Mouse (Mus musculus): ENCODE measurements at regions not wholly inside any gene's neighbourhood (a gene's known extent, or its start where the extent isn't known, plus 50 kb on each side); places are given as distances from the start of the nearest gene placed in this dataset.

GRCm38 (mm10) chr7:111263302-111263701, 180.5 kb upstream of the Eif4g2 start:
- Histone ChIP-seq H3K27ac (ENCODE audit: low read length) (no peak overlapping the region), H3K4me2 (ENCODE audit: low read depth, low read length) (no peak overlapping the region), H3K9me3 (replicated peaks; ENCODE audit: control insufficient read depth, low read length) (no peaks in the 10 kb centered on the region), H3K36me3 (ENCODE audit: control insufficient read depth, insufficient read depth) (no peaks in the 10 kb centered on the region), H3K4me1 (ENCODE audit: control insufficient read depth, low read depth, low read length) (no peaks in the 10 kb centered on the region), H3K27me3 (ENCODE audit: control insufficient read depth, insufficient read depth, low read depth, low read length) (no peaks in the 10 kb centered on the region), H3K4me3 (ENCODE audit: low read depth, low read length) (no peak overlapping the region), H3K9ac (ENCODE audit: low read depth, low read length) (no peak overlapping the region)
- WGBS (ENCODE audit: insufficient replicate concordance) = 65% methylated on average over 1 of the region's 1 CpGs
- ATAC-seq (ENCODE audit: low read depth) = no peak

GRCm38 (mm10) chr7:111259630-111260574, 177.1 kb upstream of the Eif4g2 start:
- WGBS (ENCODE audit: insufficient replicate concordance) = 64% methylated on average over 11 of the region's 11 CpGs
- Histone ChIP-seq H3K27ac (ENCODE audit: low read length) (no peak overlapping the region), H3K9ac (ENCODE audit: low read depth, low read length) (no peak overlapping the region), H3K4me1 (ENCODE audit: control insufficient read depth, low read depth, low read length) (no peaks in the 10 kb centered on the region), H3K36me3 (ENCODE audit: control insufficient read depth, insufficient read depth) (no peaks in the 10 kb centered on the region), H3K9me3 (replicated peaks; ENCODE audit: control insufficient read depth, low read length) (no peaks in the 10 kb centered on the region), H3K4me3 (ENCODE audit: low read depth, low read length) (no peak overlapping the region), H3K4me2 (ENCODE audit: low read depth, low read length) (no peak overlapping the region), H3K27me3 (ENCODE audit: control insufficient read depth, insufficient read depth, low read depth, low read length) (no peaks in the 10 kb centered on the region)
- 0 out of 2 replicates have a peak, but pooled peaks have one; percentile 9 for ATAC-seq (ENCODE audit: low read depth)

DNA sequence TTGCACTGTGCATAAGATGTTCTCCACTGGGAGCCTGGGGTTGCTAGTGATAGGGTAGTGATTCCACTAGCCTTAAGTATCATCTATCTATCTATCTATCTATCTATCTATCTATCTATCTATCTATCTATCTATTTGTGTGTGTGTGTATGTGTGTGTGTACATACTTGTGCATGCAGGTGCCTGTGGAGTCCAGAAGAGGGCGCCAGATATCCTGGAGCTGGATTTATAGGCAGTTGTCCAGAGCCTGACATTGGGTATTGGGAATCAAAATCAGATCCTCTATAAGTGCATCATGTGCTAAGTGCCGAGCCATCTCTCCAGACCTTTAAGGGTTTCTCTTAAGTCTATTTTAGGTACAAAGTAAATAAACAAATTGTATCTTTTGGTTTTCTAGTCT, 175.0 kb upstream of the Eif4g2 start:
- WGBS (ENCODE audit: insufficient replicate concordance) = 66% methylated on average over 2 of the region's 2 CpGs
- ATAC-seq (ENCODE audit: low read depth) = no peak
- no peak overlapping the region for H3K27ac ChIP-seq (ENCODE audit: low read length)
- no peaks in the 10 kb centered on the region for H3K9me3 ChIP-seq (replicated peaks; ENCODE audit: control insufficient read depth, low read length)
- H3K4me3 ChIP-seq (ENCODE audit: low read depth, low read length) = no peak overlapping the region
- H3K36me3 ChIP-seq (ENCODE audit: control insufficient read depth, insufficient read depth) = no peaks in the 10 kb centered on the region
- H3K4me1 ChIP-seq (ENCODE audit: control insufficient read depth, low read depth, low read length) = no peaks in the 10 kb centered on the region
- H3K4me2 ChIP-seq (ENCODE audit: low read depth, low read length) = no peak overlapping the region
- no peaks in the 10 kb centered on the region for H3K27me3 ChIP-seq (ENCODE audit: control insufficient read depth, insufficient read depth, low read depth, low read length)
- no peak overlapping the region for H3K9ac ChIP-seq (ENCODE audit: low read depth, low read length)

DNA sequence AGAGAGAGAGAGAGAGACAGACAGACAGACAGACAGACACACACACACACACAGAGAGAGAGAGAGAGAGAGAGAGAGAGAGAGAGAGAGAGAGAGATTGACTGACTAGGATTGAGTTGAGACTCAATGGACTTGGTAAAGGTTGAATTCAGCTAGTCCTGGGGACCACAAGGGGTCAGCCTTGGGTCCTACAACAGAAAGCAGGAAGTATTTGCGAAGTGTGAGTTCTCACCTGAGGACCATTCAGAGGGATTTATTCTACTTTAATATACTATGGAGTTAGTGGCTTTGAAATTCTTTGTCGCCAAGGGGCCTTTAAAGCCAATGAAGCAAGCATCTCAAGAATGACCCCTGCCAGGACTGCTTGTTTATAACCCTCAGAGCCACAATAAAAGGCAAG, 173.4 kb upstream of the Eif4g2 start:
- Histone ChIP-seq H3K36me3 (ENCODE audit: control insufficient read depth, insufficient read depth) (no peaks in the 10 kb centered on the region), H3K27ac (ENCODE audit: low read length) (no peak overlapping the region), H3K4me1 (ENCODE audit: control insufficient read depth, low read depth, low read length) (no peaks in the 10 kb centered on the region), H3K4me3 (ENCODE audit: low read depth, low read length) (no peak overlapping the region), H3K27me3 (ENCODE audit: control insufficient read depth, insufficient read depth, low read depth, low read length) (no peaks in the 10 kb centered on the region), H3K9me3 (replicated peaks; ENCODE audit: control insufficient read depth, low read length) (no peaks in the 10 kb centered on the region), H3K4me2 (ENCODE audit: low read depth, low read length) (no peak overlapping the region), H3K9ac (ENCODE audit: low read depth, low read length) (no peak overlapping the region)
- ATAC-seq (ENCODE audit: low read depth) = no peak
- 53% methylated on average over 2 of the region's 2 CpGs for WGBS (ENCODE audit: insufficient replicate concordance)

GRCm38 (mm10) chr7:111249606-111250005, 166.8 kb upstream of the Eif4g2 start:
- 23% methylated on average over 5 of the region's 5 CpGs for WGBS (ENCODE audit: insufficient replicate concordance)
- H3K27ac ChIP-seq (ENCODE audit: low read length) = no peak overlapping the region
- H3K9me3 ChIP-seq (replicated peaks; ENCODE audit: control insufficient read depth, low read length) = no peaks in the 10 kb centered on the region
- no peak for ATAC-seq (ENCODE audit: low read depth)
- no peaks in the 10 kb centered on the region for H3K36me3 ChIP-seq (ENCODE audit: control insufficient read depth, insufficient read depth)
- no peak overlapping the region for H3K4me3 ChIP-seq (ENCODE audit: low read depth, low read length)
- no peak overlapping the region for H3K9ac ChIP-seq (ENCODE audit: low read depth, low read length)
- H3K4me1 ChIP-seq (ENCODE audit: control insufficient read depth, low read depth, low read length) = no peaks in the 10 kb centered on the region
- no peak overlapping the region for H3K4me2 ChIP-seq (ENCODE audit: low read depth, low read length)
- no peaks in the 10 kb centered on the region for H3K27me3 ChIP-seq (ENCODE audit: control insufficient read depth, insufficient read depth, low read depth, low read length)

DNA sequence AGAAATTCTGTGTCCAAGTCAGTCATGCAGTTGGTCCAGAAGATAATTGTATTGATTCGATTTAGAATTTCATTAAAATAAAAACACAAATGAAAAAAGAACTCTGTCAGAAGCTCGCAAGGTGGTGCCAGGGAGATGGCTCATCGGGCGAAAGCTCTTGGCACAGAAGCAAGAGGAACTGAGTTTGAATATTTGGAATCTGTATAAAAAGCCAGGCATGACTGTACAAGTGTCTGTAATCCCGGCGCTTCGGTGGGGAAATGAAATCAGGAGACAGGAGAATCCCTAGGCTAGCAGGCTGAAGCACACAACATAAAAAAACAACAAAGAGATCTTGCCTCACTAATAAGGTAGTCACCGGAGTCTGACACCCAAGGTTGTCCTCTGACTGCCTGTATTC, 162.7 kb upstream of the Eif4g2 start:
- H3K4me3 ChIP-seq (ENCODE audit: low read depth, low read length) = no peak overlapping the region
- ATAC-seq (ENCODE audit: low read depth) = no peak
- H3K9ac ChIP-seq (ENCODE audit: low read depth, low read length) = no peak overlapping the region
- H3K27ac ChIP-seq (ENCODE audit: low read length) = no peak overlapping the region
- H3K27me3 ChIP-seq (ENCODE audit: control insufficient read depth, insufficient read depth, low read depth, low read length) = no peaks in the 10 kb centered on the region
- no peak overlapping the region for H3K4me2 ChIP-seq (ENCODE audit: low read depth, low read length)
- H3K36me3 ChIP-seq (ENCODE audit: control insufficient read depth, insufficient read depth) = no peaks in the 10 kb centered on the region
- WGBS (ENCODE audit: insufficient replicate concordance) = 76% methylated on average over 8 of the region's 8 CpGs
- H3K4me1 ChIP-seq (ENCODE audit: control insufficient read depth, low read depth, low read length) = no peaks in the 10 kb centered on the region
- no peaks in the 10 kb centered on the region for H3K9me3 ChIP-seq (replicated peaks; ENCODE audit: control insufficient read depth, low read length)

GRCm38 (mm10) chr7:111245067-111245466, 162.2 kb upstream of the Eif4g2 start:
- H3K9me3 ChIP-seq (replicated peaks; ENCODE audit: control insufficient read depth, low read length) = no peaks in the 10 kb centered on the region
- WGBS (ENCODE audit: insufficient replicate concordance) = 59% methylated on average over 6 of the region's 6 CpGs
- no peak overlapping the region for H3K9ac ChIP-seq (ENCODE audit: low read depth, low read length)
- H3K4me1 ChIP-seq (ENCODE audit: control insufficient read depth, low read depth, low read length) = no peaks in the 10 kb centered on the region
- ATAC-seq (ENCODE audit: low read depth) = no peak
- H3K4me3 ChIP-seq (ENCODE audit: low read depth, low read length) = no peak overlapping the region
- no peak overlapping the region for H3K4me2 ChIP-seq (ENCODE audit: low read depth, low read length)
- H3K36me3 ChIP-seq (ENCODE audit: control insufficient read depth, insufficient read depth) = no peaks in the 10 kb centered on the region
- H3K27ac ChIP-seq (ENCODE audit: low read length) = no peak overlapping the region
- no peaks in the 10 kb centered on the region for H3K27me3 ChIP-seq (ENCODE audit: control insufficient read depth, insufficient read depth, low read depth, low read length)

- Histone ChIP-seq H3K27ac (ENCODE audit: low read length) (no peak overlapping the region), H3K4me1 (ENCODE audit: control insufficient read depth, low read depth, low read length) (no peaks in the 10 kb centered on the region), H3K36me3 (ENCODE audit: control insufficient read depth, insufficient read depth) (no peaks in the 10 kb centered on the region), H3K27me3 (ENCODE audit: control insufficient read depth, insufficient read depth, low read depth, low read length) (no peaks in the 10 kb centered on the region), H3K9me3 (replicated peaks; ENCODE audit: control insufficient read depth, low read length) (no peaks in the 10 kb centered on the region), H3K9ac (ENCODE audit: low read depth, low read length) (no peak overlapping the region), H3K4me3 (ENCODE audit: low read depth, low read length) (no peak overlapping the region), H3K4me2 (ENCODE audit: low read depth, low read length) (no peak overlapping the region)
- WGBS (ENCODE audit: insufficient replicate concordance) = 45% methylated on average over 1 of the region's 1 CpGs
- no peak for ATAC-seq (ENCODE audit: low read depth)
These were observed 161.0 kb upstream of the Eif4g2 start for GRCm38 (mm10) chr7:111243831-111244230.

- Histone ChIP-seq H3K4me1 (ENCODE audit: control insufficient read depth, low read depth, low read length) (no peaks in the 10 kb centered on the region), H3K4me3 (ENCODE audit: low read depth, low read length) (no peak overlapping the region), H3K4me2 (ENCODE audit: low read depth, low read length) (no peak overlapping the region), H3K9me3 (replicated peaks; ENCODE audit: control insufficient read depth, low read length) (no peaks in the 10 kb centered on the region), H3K36me3 (ENCODE audit: control insufficient read depth, insufficient read depth) (no peaks in the 10 kb centered on the region), H3K9ac (ENCODE audit: low read depth, low read length) (no peak overlapping the region), H3K27ac (ENCODE audit: low read length) (no peak overlapping the region), H3K27me3 (ENCODE audit: control insufficient read depth, insufficient read depth, low read depth, low read length) (no peaks in the 10 kb centered on the region)
- WGBS (ENCODE audit: insufficient replicate concordance) = 65% methylated on average over 10 of the region's 10 CpGs
- no peak for ATAC-seq (ENCODE audit: low read depth)
These were observed 159.8 kb upstream of the Eif4g2 start for GRCm38 (mm10) chr7:111242646-111243045.
